ENCODE assay signal across 1 mouse cellular context in genomic region chr16:92056711-92057110, GRCm38 (mm10).
TF ChIP-seq lines count a peak whose summit lies in the region.

No protein-coding gene starts in this region.

TF ChIP-seq in MEL, 35 proteins besides CTCF, POLR2A, EP300 and RAD21:
- TF ChIP-seq UBTF (IDR thresholded peaks at IDR 0.05; ENCODE audit: borderline replicate concordance, insufficient read depth, low read depth, low read length) (no peak), ZNF384 (IDR thresholded peaks at IDR 0.05; ENCODE audit: low read depth, low read length) (peak; percentile 80)
